Mouse (Mus musculus) MEL (cell line): Measurements from ENCODE around the gene Slc35f6. TPM values are rescaled to one million over a fixed set of nuclear protein-coding genes. Genes with fewer than 3 reads are reported as not detected.
A peak's percentile ranks its signal among the peaks of the same experiment; 100 is the strongest.

ENCODE experiments used
- DNase-seq: peaks from one replicate; pipeline ENCODE4 v3.0.0; 2011; ENCODE audit warnings: low read depth, low spot score
- H3K27ac ChIP-seq: 2 replicates; pipeline ENCODE4 v1.5.1; 2012; ENCODE audit warnings: low read depth, mild to moderate bottlenecking, control low read depth, low read length, moderate library complexity; ENCODE audit not compliant: control insufficient read depth
- H3K27me3 ChIP-seq, 2 experiments: fragments of 150-350 bp in 1 of 2; sonication (generic) in 1 of 2; 2 replicates each; pipeline ENCODE4 v1.6.1; 2012; ENCODE audit warnings: low read length in 2 of 2, mild to moderate bottlenecking in 2 of 2, improper control_type of control experiment in 1 of 2, moderate library complexity in 1 of 2; ENCODE audit not compliant: insufficient read depth in 2 of 2, control insufficient read depth in 1 of 2
- H3K36me3 ChIP-seq, 2 experiments: 2 replicates each; pipeline ENCODE4 v1.6.1; 2012 to 2014; ENCODE audit warnings: low read length in 2 of 2, improper control_type of control experiment in 1 of 2, inconsistent platforms in 1 of 2, mild to moderate bottlenecking in 1 of 2; ENCODE audit not compliant: insufficient read depth in 2 of 2, control insufficient read depth in 1 of 2
- H3K4me1 ChIP-seq, 2 experiments: fragments of 150-350 bp in 1 of 2; sonication (generic) in 1 of 2; 2 replicates each; pipeline ENCODE4 v1.6.1; 2012; ENCODE audit warnings: low read length in 2 of 2, improper control_type of control experiment in 1 of 2, mild to moderate bottlenecking in 1 of 2; ENCODE audit not compliant: insufficient read depth in 2 of 2, control insufficient read depth in 1 of 2
- H3K4me3 ChIP-seq, 2 experiments: fragments of 150-350 bp in 1 of 2; sonication (generic) in 1 of 2; 2 replicates each; pipeline ENCODE4 v1.5.1; 2012; ENCODE audit warnings: low read depth in 2 of 2, low read length in 2 of 2, mild to moderate bottlenecking in 2 of 2, moderate library complexity in 2 of 2, control low read depth in 1 of 2, improper control_type of control experiment in 1 of 2; ENCODE audit not compliant: control insufficient read depth in 1 of 2, insufficient read depth in 1 of 2
- H3K79me2 ChIP-seq: 2 replicates; pipeline ENCODE4 v1.6.1; 2012; ENCODE audit warnings: mild to moderate bottlenecking, low read length, moderate library complexity; ENCODE audit not compliant: control insufficient read depth, poor library complexity, insufficient read depth
- H3K9ac ChIP-seq: 2 replicates; pipeline ENCODE4 v1.6.1; 2012; ENCODE audit warnings: low read depth, mild to moderate bottlenecking, control low read depth, low read length, moderate library complexity; ENCODE audit not compliant: control insufficient read depth, poor library complexity, severe bottlenecking
- H3K9me3 ChIP-seq: fragments of 150-350 bp; sonication (generic); replicated peaks from 2 replicates; pipeline ENCODE4 v1.6.1; 2012; ENCODE audit warnings: mild to moderate bottlenecking, low read length, improper control_type of control experiment, moderate library complexity; ENCODE audit not compliant: insufficient read depth
- BHLHE40 ChIP-seq: IDR thresholded peaks from 2 replicates; pipeline ENCODE4 v1.6.1; 2012; ENCODE audit warnings: low read depth, mild to moderate bottlenecking, inconsistent platforms, low read length, improper control_type of control experiment, borderline replicate concordance
- CHD1 ChIP-seq: IDR thresholded peaks from 2 replicates; pipeline ENCODE4 v1.6.1; 2012; ENCODE audit warnings: low read depth, mild to moderate bottlenecking, inconsistent platforms, low read length, improper control_type of control experiment
- CTCF ChIP-seq, 3 experiments: IDR thresholded peaks in 2 of 3; conservative IDR thresholded peaks in 1 of 3; 2 replicates each; pipeline ENCODE4 v1.5.1; 2011 to 2012; ENCODE audit warnings: low read length in 3 of 3, low read depth in 2 of 3, mild to moderate bottlenecking in 2 of 3, improper control_type of control experiment in 1 of 3, inconsistent platforms in 1 of 3, mixed read lengths in 1 of 3, moderate library complexity in 1 of 3; ENCODE audit not compliant: control insufficient read depth in 1 of 3, insufficient read depth in 1 of 3, poor library complexity in 1 of 3, severe bottlenecking in 1 of 3
- E2F4 ChIP-seq: IDR thresholded peaks from 2 replicates; pipeline ENCODE4 v1.6.1; 2011; ENCODE audit warnings: low read depth, low read length, improper control_type of control experiment, borderline replicate concordance
- ELF1 ChIP-seq: IDR thresholded peaks from 2 replicates; pipeline ENCODE4 v1.6.1; 2014; ENCODE audit warnings: low read depth, mild to moderate bottlenecking, inconsistent platforms, low read length, improper control_type of control experiment, moderate library complexity
- EP300 ChIP-seq, 2 experiments: IDR thresholded peaks; 2 replicates each; pipeline ENCODE4 v1.6.1; 2011; ENCODE audit warnings: improper control_type of control experiment in 2 of 2, low read length in 2 of 2, low read depth in 1 of 2, mild to moderate bottlenecking in 1 of 2
- ETS1 ChIP-seq: IDR thresholded peaks from 2 replicates; pipeline ENCODE4 v1.6.1; 2012; ENCODE audit warnings: low read depth, mild to moderate bottlenecking, inconsistent platforms, low read length, improper control_type of control experiment, moderate library complexity
- GABPA ChIP-seq: IDR thresholded peaks from 2 replicates; pipeline ENCODE4 v1.6.1; 2012; ENCODE audit warnings: low read depth, mild to moderate bottlenecking, inconsistent platforms, low read length, improper control_type of control experiment, moderate library complexity
- GATA1 ChIP-seq: IDR thresholded peaks from 2 replicates; pipeline ENCODE4 v1.6.1; 2011; ENCODE audit warnings: low read depth, low read length, improper control_type of control experiment
- HCFC1 ChIP-seq: IDR thresholded peaks from 2 replicates; pipeline ENCODE4 v1.6.1; 2012; ENCODE audit warnings: low read depth, mild to moderate bottlenecking, inconsistent platforms, low read length, improper control_type of control experiment, moderate library complexity
- KAT2A ChIP-seq: conservative IDR thresholded peaks from 2 replicates; pipeline ENCODE4 v1.6.1; 2012; ENCODE audit warnings: low read depth, low read length, improper control_type of control experiment, inconsistent platforms
- MAX ChIP-seq: IDR thresholded peaks from 2 replicates; pipeline ENCODE4 v1.6.1; 2011; ENCODE audit warnings: low read length, improper control_type of control experiment
- MAZ ChIP-seq: IDR thresholded peaks from 2 replicates; pipeline ENCODE4 v1.6.1; 2012; ENCODE audit warnings: low read depth, mild to moderate bottlenecking, inconsistent platforms, low read length, improper control_type of control experiment
- MEF2A ChIP-seq: IDR thresholded peaks from 2 replicates; pipeline ENCODE4 v1.6.1; 2014; ENCODE audit warnings: low read depth, mild to moderate bottlenecking, inconsistent platforms, low read length, improper control_type of control experiment; ENCODE audit not compliant: poor library complexity, insufficient replicate concordance, severe bottlenecking; ENCODE audit errors: extremely low read depth
- MXI1 ChIP-seq: IDR thresholded peaks from 2 replicates; pipeline ENCODE4 v1.6.1; 2011; ENCODE audit warnings: mild to moderate bottlenecking, low read depth, low read length, improper control_type of control experiment
- MYB ChIP-seq: IDR thresholded peaks from 2 replicates; pipeline ENCODE4 v1.6.1; 2011; ENCODE audit warnings: mild to moderate bottlenecking, low read depth, low read length, improper control_type of control experiment
- MYC ChIP-seq: IDR thresholded peaks from 2 replicates; pipeline ENCODE4 v1.6.1; 2011; ENCODE audit warnings: low read depth, mild to moderate bottlenecking, low read length, improper control_type of control experiment, moderate library complexity
- NRF1 ChIP-seq: IDR thresholded peaks from 2 replicates; pipeline ENCODE4 v1.6.1; 2014; ENCODE audit warnings: low read depth, mild to moderate bottlenecking, inconsistent platforms, low read length, improper control_type of control experiment, moderate library complexity; ENCODE audit not compliant: poor library complexity, insufficient read depth, severe bottlenecking
- POLR2A ChIP-seq, 2 experiments: IDR thresholded peaks; 2 replicates each; pipeline ENCODE4 v1.6.1; 2011 to 2012; ENCODE audit warnings: low read length in 2 of 2, mild to moderate bottlenecking in 2 of 2, control low read depth in 1 of 2, improper control_type of control experiment in 1 of 2, low read depth in 1 of 2, moderate library complexity in 1 of 2; ENCODE audit not compliant: control insufficient read depth in 1 of 2, insufficient read depth in 1 of 2, poor library complexity in 1 of 2
- POLR2AphosphoS2 ChIP-seq: IDR thresholded peaks from 2 replicates; pipeline ENCODE4 v1.6.1; 2011; ENCODE audit warnings: low read length, improper control_type of control experiment
- POLR2AphosphoS5 ChIP-seq: IDR thresholded peaks from 2 replicates; pipeline ENCODE4 v1.6.1; 2012; ENCODE audit warnings: low read depth, borderline replicate concordance, mild to moderate bottlenecking, inconsistent platforms, low read length, moderate library complexity, mixed read lengths
- RAD21 ChIP-seq: IDR thresholded peaks from 2 replicates; pipeline ENCODE4 v1.6.1; 2011; ENCODE audit warnings: mild to moderate bottlenecking, low read depth, low read length, improper control_type of control experiment
- RCOR1 ChIP-seq: IDR thresholded peaks from 2 replicates; pipeline ENCODE4 v1.6.1; 2012; ENCODE audit warnings: low read depth, mild to moderate bottlenecking, inconsistent platforms, low read length, improper control_type of control experiment
- SMC3 ChIP-seq: IDR thresholded peaks from 2 replicates; pipeline ENCODE4 v1.6.1; 2011; ENCODE audit warnings: low read depth, low read length, improper control_type of control experiment
- TAL1 ChIP-seq: IDR thresholded peaks from 2 replicates; pipeline ENCODE4 v1.6.1; 2012; ENCODE audit warnings: mild to moderate bottlenecking, inconsistent platforms, low read length, moderate library complexity, mixed read lengths
- TBP ChIP-seq: IDR thresholded peaks from 2 replicates; pipeline ENCODE4 v1.8.0; 2011; ENCODE audit warnings: low read depth, low read length, improper control_type of control experiment
- TCF12 ChIP-seq: IDR thresholded peaks from 2 replicates; pipeline ENCODE4 v1.6.1; 2014; ENCODE audit warnings: low read depth, mild to moderate bottlenecking, inconsistent platforms, low read length, improper control_type of control experiment, moderate library complexity
- UBTF ChIP-seq: IDR thresholded peaks from 2 replicates; pipeline ENCODE4 v1.6.1; 2012; ENCODE audit warnings: low read depth, mild to moderate bottlenecking, inconsistent platforms, low read length, improper control_type of control experiment, moderate library complexity, borderline replicate concordance; ENCODE audit not compliant: insufficient read depth
- USF1 ChIP-seq: IDR thresholded peaks from 2 replicates; pipeline ENCODE4 v1.6.1; 2014; ENCODE audit warnings: low read depth, mild to moderate bottlenecking, inconsistent platforms, low read length, improper control_type of control experiment, moderate library complexity
- ZC3H11A ChIP-seq: IDR thresholded peaks from 2 replicates; pipeline ENCODE4 v1.6.1; 2012; ENCODE audit warnings: low read depth, mild to moderate bottlenecking, inconsistent platforms, low read length, improper control_type of control experiment
- ZKSCAN1 ChIP-seq: IDR thresholded peaks from 2 replicates; pipeline ENCODE4 v1.6.1; 2012; ENCODE audit warnings: low read depth, mild to moderate bottlenecking, inconsistent platforms, low read length, improper control_type of control experiment, moderate library complexity
- polyA plus RNA-seq, 2 experiments: library from polyadenylated mRNA; stranded (reverse) in 1 of 2; unstranded in 1 of 2; fragments of >175 nt in 1 of 2; fragments of >200 nt in 1 of 2; gene quantifications; 2 replicates each; pipeline versions ENCODE4 v1.2.1 to v1.2.4; 2012; ENCODE audit warnings: low replicate concordance in 2 of 2, low read depth in 1 of 2; ENCODE audit not compliant: insufficient read length in 2 of 2, insufficient read depth in 1 of 2, missing spikeins in 1 of 2
- total RNA-seq: library from RNA; depleted of rRNA; stranded (reverse); fragments of 300-350 nt; gene quantifications from 2 replicates; pipeline ENCODE4 v1.2.3, GENCODE M21; 2012

Slc35f6 gene
- total and polyA plus RNA-seq, 3 experiments = 18.0 to 32.4 TPM; not detected in 1

- TF ChIP-seq MYC (no peak), POLR2AphosphoS2 (0 out of 2 replicates have a peak, but pooled peaks have one; percentile 35), GATA1 (no peak), MYB (no peak), POLR2AphosphoS5 (no peak), E2F4 (no peak), MAX (peak; percentile 76; the same call in 1 of the 2 replicates), POLR2A (IDR thresholded peaks at IDR 0.05; ENCODE audit: control insufficient read depth in 1 of 2, insufficient read depth in 1 of 2, low read depth in 1 of 2, low read length in 2 of 2, poor library complexity in 1 of 2) (peak in 1 of 2 experiments; percentile 55; a peak in 2 of 4 replicates), TBP (peak; percentile 47), NRF1 (no peak), GABPA (no peak), ETS1 (no peak), ZKSCAN1 (no peak), USF1 (no peak), HCFC1 (no peak; the same call in 1 of the 2 replicates)
These were observed 20.0 kb downstream of the Slc35f6 start (continued) for GRCm38 (mm10) chr5:30667686-30668085.

GRCm38 (mm10) chr5:30668637-30669495, 21.1 kb downstream of the Slc35f6 start:
- H3K4me3 ChIP-seq = peak overlapping the region; percentile 88 to 97
- no peaks in the 10 kb centered on the region for H3K9me3 ChIP-seq
- peak; percentile 74 for DNase-seq
- peak overlapping the region; percentile 90 for H3K9ac ChIP-seq
- peaks cover 15 to 26% of the 10 kb centered on the region in 2 experiments for H3K4me1 ChIP-seq
- H3K79me2 ChIP-seq = peaks cover 44% of the 10 kb centered on the region
- H3K27me3 ChIP-seq = no peaks in the 10 kb centered on the region
- peak overlapping the region; percentile 92 for H3K27ac ChIP-seq
- peaks cover 42 to 43% of the 10 kb centered on the region in 2 experiments for H3K36me3 ChIP-seq
- TF ChIP-seq TAL1 = no peak
- 0 out of 2 replicates have a peak, but pooled peaks have one; percentile 27 for TF ChIP-seq TCF12
- 0 out of 2 replicates have a peak, but pooled peaks have one; percentile 14 for TF ChIP-seq TBP
- TF ChIP-seq ZKSCAN1 = no peak
- no peak; a peak in 1 of 4 replicates for TF ChIP-seq POLR2A (IDR thresholded peaks at IDR 0.05; ENCODE audit: control insufficient read depth in 1 of 2, insufficient read depth in 1 of 2, low read depth in 1 of 2, low read length in 2 of 2, poor library complexity in 1 of 2)
- peak; percentile 50 for TF ChIP-seq MXI1
- no peak; the same call in 1 of the 2 replicates for TF ChIP-seq MYC
- no peak for TF ChIP-seq UBTF
- TF ChIP-seq HCFC1 = no peak
- TF ChIP-seq RCOR1 = no peak
- no peak for TF ChIP-seq E2F4
- TF ChIP-seq GABPA = no peak
- TF ChIP-seq KAT2A = no peak; the same call in 1 of the 2 replicates
- no peak for TF ChIP-seq ZC3H11A
- no peak for TF ChIP-seq BHLHE40
- no peak for TF ChIP-seq MEF2A
- TF ChIP-seq CHD1 = peak; percentile 97; the same call in 1 of the 2 replicates
- TF ChIP-seq ELF1 = no peak
- no peak for TF ChIP-seq MAZ
- TF ChIP-seq RAD21 = no peak
- 0 out of 2 replicates have a peak, but pooled peaks have one; percentile 2 for TF ChIP-seq SMC3
- TF ChIP-seq EP300 (IDR thresholded peaks at IDR 0.05; ENCODE audit: low read depth in 1 of 2, low read length in 2 of 2) = no peak; a peak in 2 of 4 replicates
- peak; percentile 14; the same call in 1 of the 2 replicates for TF ChIP-seq ETS1
- peak in 2 of 3 experiments; percentile 21 to 38; a peak in 2 of 6 replicates for TF ChIP-seq CTCF (IDR thresholded peaks at IDR 0.05 in 2 of 3, conservative IDR thresholded peaks at IDR 0.05 in 1 of 3; ENCODE audit: control insufficient read depth in 1 of 3, insufficient read depth in 1 of 3, low read depth in 2 of 3, low read length in 3 of 3, poor library complexity in 1 of 3, severe bottlenecking in 1 of 3)
